Mouse (Mus musculus) forebrain, embryonic 15.5 days (tissue): ENCODE data around the gene Col6a1. TPM values are rescaled to one million over a fixed set of nuclear protein-coding genes. Genes with fewer than 3 reads are reported as not detected.

ENCODE experiments used
- ATAC-seq: fragments of 200-750 bp; cut with Nextera tagmentation; replicated peaks from 2 replicates; pipeline ENCODE4 v1.8.0; 2017; ENCODE audit warnings: mild to moderate bottlenecking, moderate TSS enrichment, moderate library complexity
- H3K27ac ChIP-seq: fragments of 300-500 bp; sonication (generic); replicated peaks from 2 replicates; pipeline ENCODE4 v1.5.1; 2015; ENCODE audit warnings: mild to moderate bottlenecking, inconsistent platforms
- H3K27me3 ChIP-seq: fragments of 300-500 bp; sonication (generic); 2 replicates; pipeline ENCODE4 v1.6.1; 2015; ENCODE audit warnings: inconsistent platforms
- H3K36me3 ChIP-seq: fragments of 300-500 bp; sonication (generic); 2 replicates; pipeline ENCODE4 v1.6.1; 2015; ENCODE audit warnings: mild to moderate bottlenecking, inconsistent platforms
- H3K4me1 ChIP-seq: fragments of 300-500 bp; sonication (generic); 2 replicates; pipeline ENCODE4 v1.6.1; 2015; ENCODE audit warnings: inconsistent platforms
- H3K4me2 ChIP-seq: fragments of 300-500 bp; sonication (generic); replicated peaks from 2 replicates; pipeline ENCODE4 v1.6.1; 2015; ENCODE audit warnings: mild to moderate bottlenecking, inconsistent platforms
- H3K4me3 ChIP-seq: fragments of 300-500 bp; sonication (generic); 2 replicates; pipeline ENCODE4 v1.5.1; 2015; ENCODE audit warnings: mild to moderate bottlenecking, inconsistent platforms
- H3K9ac ChIP-seq: fragments of 300-500 bp; sonication (generic); replicated peaks from 2 replicates; pipeline ENCODE4 v1.6.1; 2015; ENCODE audit warnings: mild to moderate bottlenecking, inconsistent platforms
- H3K9me3 ChIP-seq: fragments of 300-500 bp; sonication (generic); 2 replicates; pipeline ENCODE4 v1.6.1; 2016; ENCODE audit warnings: inconsistent platforms
- WGBS: fragments of 180-500 bp; shearing (Covaris S2); methylation state at CpG from one replicate; pipeline ENCODE4 v1.1.7; 2015; ENCODE audit warnings: mixed read lengths; 5-methylcytosine and 5-hydroxymethylcytosine counted together
- polyA plus RNA-seq: library from polyadenylated mRNA; unstranded; fragments of >200 nt; fragmentation: Nextera tagmentation; extraction: Ambion mirVana; gene quantifications from 2 replicates; pipeline ENCODE4 v1.2.1, GENCODE M21; 2015

The Col6a1 gene
- polyA plus RNA-seq, 1 experiment from 2014 or later: 8.3 TPM

DNA sequence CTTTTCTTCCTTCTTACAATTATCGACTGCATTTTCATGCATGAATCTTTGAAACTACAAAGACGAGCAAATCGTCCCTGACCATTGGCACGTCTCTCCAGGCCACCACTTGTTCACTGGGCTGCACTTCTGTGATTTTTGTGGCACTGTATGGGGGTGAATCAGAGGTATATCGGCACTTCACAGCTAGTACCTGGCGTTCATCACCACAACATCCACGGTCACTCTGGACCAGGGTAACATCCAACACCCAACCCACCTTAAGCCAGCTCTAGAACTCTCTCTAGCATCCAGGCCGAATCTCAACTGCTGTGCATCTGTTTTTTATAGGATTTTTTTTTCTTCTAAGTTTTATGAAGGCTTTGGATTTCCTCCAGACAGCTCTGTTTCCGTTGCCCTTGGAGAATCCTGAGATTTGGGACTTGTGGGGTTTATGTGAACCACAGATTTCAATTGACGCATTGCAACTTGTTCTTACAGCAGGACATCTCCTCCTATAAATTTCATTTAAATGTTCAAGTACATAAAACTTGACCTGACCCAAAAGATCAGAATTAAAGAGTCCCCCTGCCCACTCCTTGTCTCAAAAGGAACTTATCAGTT is 30.6 kb downstream of the Col6a1 start:
- Histone ChIP-seq H3K9me3 (no peaks in the 10 kb centered on the region), H3K9ac (no peak overlapping the region), H3K4me3 (no peak overlapping the region), H3K4me2 (no peak overlapping the region), H3K27ac (no peak overlapping the region), H3K36me3 (no peaks in the 10 kb centered on the region), H3K4me1 (no peaks in the 10 kb centered on the region), H3K27me3 (no peaks in the 10 kb centered on the region)
- ATAC-seq: no peak
- WGBS: 89% methylated on average over 10 of the region's 10 CpGs

DNA sequence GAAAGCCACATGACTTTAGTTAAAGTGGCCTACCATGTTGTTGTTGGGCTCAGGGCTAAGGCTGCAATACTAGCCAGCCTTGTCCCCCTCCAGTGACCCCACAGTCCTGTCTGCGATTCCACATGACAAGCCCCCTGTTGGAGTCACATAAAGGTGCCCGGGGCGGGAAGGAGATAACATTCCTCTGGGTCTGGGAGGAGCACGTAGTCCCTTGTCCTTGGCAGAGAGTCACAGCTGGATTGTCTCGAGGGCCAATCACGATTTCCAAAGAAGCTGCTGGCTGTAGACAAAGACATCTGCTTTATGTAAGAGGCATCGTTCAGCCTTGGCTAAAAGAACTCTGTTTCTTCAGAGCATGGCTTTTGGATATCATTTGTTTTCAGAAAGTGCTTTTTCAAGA is 31.2 kb downstream of the Col6a1 start:
- no peak for ATAC-seq
- H3K27ac ChIP-seq: no peak overlapping the region
- H3K9me3 ChIP-seq: no peaks in the 10 kb centered on the region
- no peak overlapping the region for H3K4me3 ChIP-seq
- H3K27me3 ChIP-seq: no peaks in the 10 kb centered on the region
- no peak overlapping the region for H3K4me2 ChIP-seq
- WGBS: 63% methylated on average over 7 of the region's 7 CpGs
- no peaks in the 10 kb centered on the region for H3K4me1 ChIP-seq
- no peaks in the 10 kb centered on the region for H3K36me3 ChIP-seq
- no peak overlapping the region for H3K9ac ChIP-seq

DNA sequence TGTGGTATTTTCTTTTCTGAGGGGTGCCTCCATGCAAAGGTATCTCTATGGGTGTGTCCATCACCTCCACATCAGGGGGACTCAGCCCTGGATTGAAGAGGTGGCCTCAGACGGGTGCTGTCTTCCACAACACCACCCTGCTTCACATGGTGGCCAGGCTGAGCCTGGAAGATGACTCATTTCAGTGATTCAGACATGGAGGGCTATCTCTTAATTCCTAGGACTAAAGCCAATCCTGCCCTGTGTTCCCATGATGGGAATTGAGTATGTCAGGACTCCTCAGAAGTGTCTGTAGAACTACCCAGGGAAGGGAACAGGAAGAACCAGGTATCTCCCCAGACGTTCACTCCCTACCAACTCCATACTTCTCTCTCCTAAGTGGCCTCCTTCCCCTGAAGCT is 32.5 kb downstream of the Col6a1 start:
- no peaks in the 10 kb centered on the region for H3K9me3 ChIP-seq
- no peaks in the 10 kb centered on the region for H3K36me3 ChIP-seq
- H3K27me3 ChIP-seq: no peaks in the 10 kb centered on the region
- no peak overlapping the region for H3K9ac ChIP-seq
- no peak overlapping the region for H3K4me2 ChIP-seq
- H3K4me1 ChIP-seq: no peaks in the 10 kb centered on the region
- no peak for ATAC-seq
- 75% methylated on average over 2 of the region's 2 CpGs for WGBS
- H3K27ac ChIP-seq: no peak overlapping the region
- H3K4me3 ChIP-seq: no peak overlapping the region

DNA sequence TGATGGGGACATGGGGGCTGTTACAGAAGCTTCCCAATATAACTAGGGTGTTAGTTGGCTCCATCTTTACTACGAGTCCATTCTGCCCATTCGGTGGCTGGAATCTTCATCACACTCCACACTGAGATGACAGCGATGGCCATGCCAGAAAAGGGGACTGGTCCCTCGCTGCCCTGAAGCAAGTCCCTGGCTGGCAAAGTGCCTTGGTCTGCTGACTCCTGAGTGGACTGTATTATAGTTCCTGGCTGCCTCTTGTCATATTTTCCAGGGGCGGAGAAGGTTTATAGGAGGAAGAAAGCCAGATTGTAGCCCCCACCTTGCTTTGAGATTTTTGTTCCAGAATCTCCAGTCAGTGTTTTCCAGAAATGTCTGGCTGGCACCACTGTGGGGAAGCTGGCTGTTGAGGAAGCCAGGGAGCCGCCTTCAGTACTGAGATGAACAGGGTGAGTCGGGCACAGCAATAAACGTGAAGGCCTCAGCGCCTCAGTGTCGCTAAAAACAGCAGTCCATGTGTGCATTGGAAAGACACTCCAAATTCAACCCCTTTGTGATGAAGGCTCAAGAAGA is 40.4 kb downstream of the Col6a1 start:
- H3K9me3 ChIP-seq: no peaks in the 10 kb centered on the region
- no peaks in the 10 kb centered on the region for H3K4me1 ChIP-seq
- H3K4me3 ChIP-seq: no peak overlapping the region
- H3K27ac ChIP-seq: no peak overlapping the region
- 90% methylated on average over 10 of the region's 10 CpGs for WGBS
- no peak overlapping the region for H3K4me2 ChIP-seq
- no peaks in the 10 kb centered on the region for H3K36me3 ChIP-seq
- H3K27me3 ChIP-seq: no peaks in the 10 kb centered on the region
- no peak overlapping the region for H3K9ac ChIP-seq
- ATAC-seq: no peak

DNA sequence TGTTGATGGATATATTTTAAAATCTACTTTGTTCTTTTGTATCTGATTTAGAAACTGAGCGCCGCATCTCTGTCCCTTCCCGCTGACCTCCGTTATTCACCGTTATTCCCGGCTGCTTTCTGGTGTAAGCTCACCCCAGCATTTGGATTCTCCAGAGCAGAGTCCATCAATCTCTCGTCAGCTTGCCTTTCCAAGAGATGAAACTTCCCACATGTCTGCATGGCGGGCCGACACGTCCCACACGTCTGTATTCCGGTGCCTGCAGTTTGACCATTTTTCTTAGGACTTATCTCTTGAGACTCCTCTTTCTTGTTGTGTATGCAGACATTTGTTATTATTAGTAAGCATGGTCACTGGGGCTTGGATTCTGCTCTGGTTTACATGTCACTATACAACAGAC is 42.0 kb downstream of the Col6a1 start:
- H3K4me2 ChIP-seq: no peak overlapping the region
- H3K27me3 ChIP-seq: no peaks in the 10 kb centered on the region
- H3K9ac ChIP-seq: no peak overlapping the region
- H3K9me3 ChIP-seq: no peaks in the 10 kb centered on the region
- H3K27ac ChIP-seq: no peak overlapping the region
- no peak overlapping the region for H3K4me3 ChIP-seq
- H3K4me1 ChIP-seq: no peaks in the 10 kb centered on the region
- no peak for ATAC-seq
- H3K36me3 ChIP-seq: no peaks in the 10 kb centered on the region
- 82% methylated on average over 12 of the region's 12 CpGs for WGBS

DNA sequence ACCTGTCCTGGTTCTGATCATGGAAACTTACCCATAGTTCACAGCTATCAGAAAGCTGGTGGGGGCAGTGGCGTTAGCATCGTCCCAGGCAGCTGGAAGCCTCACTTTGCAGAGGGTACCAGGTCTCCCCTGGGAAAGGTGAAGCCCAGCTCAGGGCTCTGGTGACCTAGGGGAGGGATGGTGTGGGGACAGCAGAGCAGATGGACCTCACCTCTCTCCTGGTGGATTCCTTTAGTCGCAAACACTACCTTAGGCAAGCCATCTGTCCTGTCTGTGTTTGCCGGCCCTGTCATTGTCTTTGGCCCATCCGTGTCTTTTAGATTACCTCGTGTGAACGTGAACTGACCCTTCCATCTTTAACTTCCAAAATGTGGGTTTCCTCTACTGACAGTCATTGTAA is 42.5 kb downstream of the Col6a1 start:
- Histone ChIP-seq H3K4me2 (no peak overlapping the region), H3K9me3 (no peaks in the 10 kb centered on the region), H3K4me3 (no peak overlapping the region), H3K4me1 (no peaks in the 10 kb centered on the region), H3K9ac (no peak overlapping the region), H3K36me3 (no peaks in the 10 kb centered on the region), H3K27ac (no peak overlapping the region), H3K27me3 (no peaks in the 10 kb centered on the region)
- ATAC-seq: no peak
- 67% methylated on average over 7 of the region's 7 CpGs for WGBS

DNA sequence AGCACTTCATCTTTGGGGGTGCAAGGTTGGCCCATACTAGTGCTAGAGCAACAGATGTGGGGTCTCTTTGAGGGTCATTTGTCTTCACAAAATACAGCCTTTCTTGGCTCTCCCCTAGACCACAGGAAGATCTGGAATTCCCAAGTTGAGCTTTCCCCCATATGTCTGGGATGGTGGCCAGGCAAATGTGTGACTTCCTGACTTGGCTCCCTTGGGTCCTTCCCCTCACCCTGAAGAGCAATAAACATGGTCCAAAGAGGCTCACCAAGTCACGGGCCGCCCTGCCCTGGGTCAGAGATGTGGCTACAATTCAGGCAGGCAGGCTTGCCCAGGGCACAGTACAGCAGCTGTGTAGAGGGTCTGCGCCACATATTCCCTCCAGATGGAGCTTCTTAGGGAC is 44.1 kb downstream of the Col6a1 start:
- no peak overlapping the region for H3K9ac ChIP-seq
- H3K4me3 ChIP-seq: no peak overlapping the region
- WGBS: 91% methylated on average over 3 of the region's 3 CpGs
- H3K9me3 ChIP-seq: no peaks in the 10 kb centered on the region
- no peaks in the 10 kb centered on the region for H3K4me1 ChIP-seq
- H3K27ac ChIP-seq: no peak overlapping the region
- H3K36me3 ChIP-seq: no peaks in the 10 kb centered on the region
- ATAC-seq: no peak
- no peak overlapping the region for H3K4me2 ChIP-seq
- H3K27me3 ChIP-seq: no peaks in the 10 kb centered on the region

DNA sequence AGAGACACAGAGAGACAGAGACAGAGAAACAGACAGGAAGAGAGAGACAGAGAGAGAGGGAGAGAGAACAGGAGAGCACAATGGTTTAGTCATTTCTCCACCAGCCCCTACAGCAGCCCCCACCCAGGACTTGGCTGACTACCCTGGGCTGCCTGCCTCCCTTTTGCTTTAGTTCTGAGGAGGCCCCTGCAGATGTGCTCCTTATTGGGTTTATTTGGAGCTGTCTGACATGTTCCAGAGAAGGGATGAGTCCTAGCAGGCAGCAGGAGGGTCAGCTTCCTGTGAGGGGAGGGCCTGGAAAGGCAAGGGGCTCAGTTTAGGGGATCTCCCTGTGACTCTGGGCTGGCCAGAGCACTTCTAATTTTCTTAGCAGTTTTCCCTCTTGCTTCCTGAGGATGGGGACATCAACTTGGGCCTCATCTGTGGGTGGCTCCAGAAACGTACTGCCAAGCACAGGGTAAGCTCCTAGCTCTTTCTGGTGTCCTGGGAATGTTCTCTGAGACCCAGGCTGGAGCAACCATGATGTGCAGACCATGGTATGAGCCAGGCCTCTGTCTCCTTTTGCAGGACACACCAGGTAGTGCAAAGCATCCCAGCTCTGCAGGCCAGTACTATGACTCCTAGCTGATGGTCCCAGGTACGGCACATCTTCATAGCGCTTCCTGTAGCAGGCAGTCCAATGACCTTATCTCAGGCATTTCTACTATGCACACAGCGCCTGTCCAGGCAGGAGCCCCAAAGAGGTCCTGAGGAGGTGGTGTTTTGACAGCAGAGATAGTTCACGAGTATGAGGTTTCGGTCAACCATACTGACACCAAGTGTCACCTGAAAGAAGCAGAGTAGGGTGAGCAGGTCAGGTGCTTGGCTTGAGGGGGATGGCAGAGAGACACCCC is 45.0 kb downstream of the Col6a1 start:
- WGBS: 90% methylated on average over 6 of the region's 6 CpGs
- ATAC-seq: no peak
- H3K4me1 ChIP-seq: no peaks in the 10 kb centered on the region

DNA sequence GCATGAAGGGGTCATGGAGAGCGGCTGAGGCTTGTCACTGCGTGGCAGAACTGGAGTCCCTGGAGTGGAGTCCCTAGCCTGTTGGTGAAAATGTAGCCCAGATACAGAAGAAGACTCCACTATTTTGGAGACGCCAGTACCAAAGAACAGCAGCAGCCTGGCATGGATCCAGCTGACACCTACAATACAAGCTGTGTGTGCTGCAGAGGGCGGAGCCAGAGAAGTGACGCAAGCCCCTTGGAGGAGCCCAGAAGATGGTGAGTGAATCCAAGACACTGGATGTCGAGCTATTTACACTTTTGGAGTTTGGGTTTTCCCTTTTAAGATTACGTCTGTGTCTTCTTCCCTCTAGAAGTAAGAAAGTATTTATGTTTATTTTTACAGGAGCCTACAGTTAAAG is 47.8 kb downstream of the Col6a1 start:
- Histone ChIP-seq H3K9me3 (no peaks in the 10 kb centered on the region), H3K36me3 (no peaks in the 10 kb centered on the region), H3K4me1 (no peaks in the 10 kb centered on the region), H3K27me3 (no peaks in the 10 kb centered on the region), H3K4me3 (no peak overlapping the region), H3K4me2 (no peak overlapping the region), H3K9ac (no peak overlapping the region), H3K27ac (no peak overlapping the region)
- WGBS: 64% methylated on average over 7 of the region's 7 CpGs
- ATAC-seq: no peak

More for the DNA sequence above, 45.0 kb downstream of the Col6a1 start:
- H3K9ac ChIP-seq: no peak overlapping the region
- no peaks in the 10 kb centered on the region for H3K9me3 ChIP-seq
- no peak overlapping the region for H3K4me3 ChIP-seq
- H3K36me3 ChIP-seq: no peaks in the 10 kb centered on the region
- H3K27me3 ChIP-seq: no peaks in the 10 kb centered on the region
- H3K27ac ChIP-seq: no peak overlapping the region
- no peak overlapping the region for H3K4me2 ChIP-seq

DNA sequence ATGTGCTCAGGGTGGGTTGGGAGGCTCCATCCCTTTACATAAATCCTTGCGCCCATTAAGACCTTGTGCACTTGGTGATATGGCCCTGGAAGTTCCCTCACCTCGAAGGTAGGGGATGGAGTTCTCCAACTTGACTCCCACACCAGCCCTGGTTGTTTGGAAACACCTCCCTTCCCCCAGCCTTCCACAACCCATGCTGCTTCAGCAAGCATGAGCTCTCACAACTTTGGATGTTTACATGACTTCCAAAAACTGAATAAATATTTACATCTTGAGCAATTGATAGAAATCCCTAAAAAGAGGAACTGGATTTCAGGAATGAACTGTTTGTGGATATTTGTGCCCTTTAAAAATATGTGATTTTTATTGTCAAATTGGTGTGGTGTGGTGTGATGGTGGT is 50.7 kb downstream of the Col6a1 start:
- H3K4me3 ChIP-seq: no peak overlapping the region
- H3K27me3 ChIP-seq: no peaks in the 10 kb centered on the region
- ATAC-seq: no peak
- H3K27ac ChIP-seq: no peak overlapping the region
- H3K36me3 ChIP-seq: no peaks in the 10 kb centered on the region
- H3K4me1 ChIP-seq: no peaks in the 10 kb centered on the region
- 84% methylated on average over 2 of the region's 2 CpGs for WGBS
- no peak overlapping the region for H3K9ac ChIP-seq
- H3K9me3 ChIP-seq: no peaks in the 10 kb centered on the region
- H3K4me2 ChIP-seq: no peak overlapping the region

DNA sequence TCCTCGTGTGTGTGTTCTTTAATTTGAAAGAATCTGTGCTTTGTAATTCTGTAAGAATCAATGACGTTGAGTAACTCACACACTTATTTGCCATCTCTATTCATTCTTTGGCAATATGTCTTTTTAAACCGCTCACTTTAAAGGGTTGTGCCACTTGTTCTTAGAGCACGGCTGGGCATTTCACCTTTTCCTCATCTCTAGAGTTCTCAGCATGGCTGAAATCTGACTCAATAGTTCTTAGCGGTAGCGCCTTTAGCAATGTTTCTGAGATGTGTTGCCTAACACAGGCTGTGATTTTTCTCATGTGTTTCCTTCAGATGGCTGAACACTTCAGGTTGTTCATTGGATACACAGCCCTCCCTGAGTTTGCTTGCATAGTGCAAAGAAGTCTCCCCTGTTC is 51.4 kb downstream of the Col6a1 start:
- Histone ChIP-seq H3K4me3 (no peak overlapping the region), H3K4me2 (no peak overlapping the region), H3K4me1 (no peaks in the 10 kb centered on the region), H3K9ac (no peak overlapping the region), H3K36me3 (no peaks in the 10 kb centered on the region), H3K27ac (no peak overlapping the region), H3K9me3 (no peaks in the 10 kb centered on the region), H3K27me3 (no peaks in the 10 kb centered on the region)
- ATAC-seq: no peak
- 81% methylated on average over 6 of the region's 6 CpGs for WGBS

DNA sequence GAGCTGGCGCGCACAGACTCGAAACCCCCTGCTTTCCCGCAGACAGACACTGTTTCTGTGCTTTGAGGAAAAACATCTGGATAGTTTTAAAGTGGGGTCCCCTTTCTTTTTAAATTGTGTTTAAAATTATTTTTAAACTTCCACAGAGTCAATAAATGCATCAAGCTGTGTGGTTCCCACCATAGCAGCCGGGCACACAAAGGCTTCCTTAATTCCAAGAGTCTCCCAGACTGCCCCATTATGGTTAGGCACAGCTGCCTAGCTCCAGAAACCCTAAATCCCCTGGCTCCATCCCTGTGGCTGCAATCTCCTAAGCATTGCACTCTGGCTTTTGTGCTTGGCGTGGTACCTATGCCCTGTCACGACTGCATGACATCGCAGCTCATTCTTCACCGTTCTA is 54.0 kb downstream of the Col6a1 start:
- H3K27me3 ChIP-seq: no peaks in the 10 kb centered on the region
- H3K9ac ChIP-seq: no peak overlapping the region
- H3K4me1 ChIP-seq: no peaks in the 10 kb centered on the region
- no peaks in the 10 kb centered on the region for H3K36me3 ChIP-seq
- H3K27ac ChIP-seq: no peak overlapping the region
- no peak overlapping the region for H3K4me3 ChIP-seq
- ATAC-seq: no peak
- WGBS: 81% methylated on average over 9 of the region's 9 CpGs
- no peaks in the 10 kb centered on the region for H3K9me3 ChIP-seq
- H3K4me2 ChIP-seq: no peak overlapping the region
